Mouse (Mus musculus): ENCODE data around the gene Supt5. TPM values are rescaled to one million over a fixed set of nuclear protein-coding genes. Genes with fewer than 3 reads are reported as not detected.

Gene Supt5
- polyA plus RNA-seq, 1 experiment from 2014 or later = 80.6 TPM

DNA sequence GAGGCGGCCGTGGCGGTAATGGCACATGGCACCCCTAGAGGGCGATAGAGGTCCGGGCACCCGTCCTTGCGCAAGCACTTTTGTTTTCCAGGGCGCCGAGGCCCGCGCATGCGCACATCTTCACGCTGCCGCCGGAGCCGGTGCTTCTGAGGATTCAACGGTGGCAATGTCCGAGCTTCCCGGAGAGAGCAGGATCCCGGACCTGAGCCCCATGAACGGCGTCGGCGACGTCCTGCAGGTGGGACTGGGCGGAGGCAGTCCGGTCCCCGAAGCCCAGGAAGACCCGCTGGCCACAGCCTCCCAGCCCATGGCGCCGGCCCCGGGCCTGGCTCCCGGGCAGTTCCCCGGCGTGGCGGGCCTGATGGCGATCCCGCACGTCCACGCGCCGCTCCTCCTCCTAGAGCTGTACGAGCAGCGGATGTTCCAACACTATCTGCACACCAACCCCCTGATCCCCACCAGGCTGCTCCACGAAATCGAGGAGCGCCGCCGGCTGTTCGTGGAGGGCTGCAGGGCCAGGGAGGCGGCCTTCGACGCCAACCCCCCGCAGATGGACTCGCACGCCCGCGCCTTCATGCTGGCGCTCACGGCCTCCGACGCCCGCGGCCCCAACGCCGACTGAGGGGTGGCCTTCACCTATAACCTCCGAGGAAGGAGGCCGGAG, 60.8 kb downstream of the Supt5 start, which contains the start of gene Eid2b:
Eid2b (plus strand) TSS at position 125 of the 664 bp plus-strand sequence.
- Histone ChIP-seq H3K36me3 (ENCODE audit: control insufficient read depth, insufficient read depth, low read length) (peaks cover 8% of the 10 kb centered on the region), H3K4me1 (ENCODE audit: control insufficient read depth, insufficient read depth, low read length) (peaks cover 19% of the 10 kb centered on the region), H3K4me2 (ENCODE audit: low read length) (peak within 1 kb of the TSS; percentile 76), H3K27ac (replicated peaks; ENCODE audit: low read depth, low read length) (peak within 1 kb of the TSS; percentile 90), H3K9me3 (ENCODE audit: control insufficient read depth, low read length) (no peaks in the 10 kb centered on the region), H3K4me3 (replicated peaks; ENCODE audit: low read depth, low read length) (peak within 1 kb of the TSS; percentile 62), H3K9ac (replicated peaks; ENCODE audit: low read length) (peak within 1 kb of the TSS; percentile 95), H3K27me3 (ENCODE audit: control insufficient read depth, insufficient read depth, low read length) (no peaks in the 10 kb centered on the region)
- ATAC-seq (ENCODE audit: low FRiP score, low TSS enrichment) = peak; percentile 77
- peak; percentile 98 for DNase-seq
- 2% methylated on average over 68 of the region's 68 CpGs for WGBS

DNA sequence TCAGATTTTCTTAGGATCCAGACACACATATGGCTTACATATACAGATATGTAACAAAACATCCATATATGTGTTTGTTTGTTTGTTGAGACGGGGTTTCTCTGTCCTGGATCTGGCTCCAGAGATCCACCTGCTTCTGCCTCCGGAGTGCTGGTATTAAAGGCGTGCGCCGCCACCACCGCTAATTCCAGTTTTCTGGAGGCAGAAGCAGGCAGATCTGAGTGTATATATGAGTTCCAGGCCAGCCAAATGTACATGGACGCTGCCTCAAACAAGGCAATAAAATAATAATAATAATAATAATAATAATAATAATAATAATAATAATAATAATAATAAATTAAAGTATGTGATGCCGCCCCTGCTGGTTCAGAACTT, 61.3 kb downstream of the Supt5 start:
- DNase-seq = no peak
- Histone ChIP-seq H3K4me2 (ENCODE audit: low read length) (no peak overlapping the region), H3K36me3 (ENCODE audit: control insufficient read depth, insufficient read depth, low read length) (peaks cover 14% of the 10 kb centered on the region), H3K9me3 (ENCODE audit: control insufficient read depth, low read length) (no peaks in the 10 kb centered on the region), H3K4me1 (ENCODE audit: control insufficient read depth, insufficient read depth, low read length) (peaks cover 19% of the 10 kb centered on the region), H3K27ac (replicated peaks; ENCODE audit: low read depth, low read length) (no peak overlapping the region), H3K4me3 (replicated peaks; ENCODE audit: low read depth, low read length) (no peak overlapping the region), H3K27me3 (ENCODE audit: control insufficient read depth, insufficient read depth, low read length) (no peaks in the 10 kb centered on the region), H3K9ac (replicated peaks; ENCODE audit: low read length) (no peak overlapping the region)
- 57% methylated on average over 8 of the region's 8 CpGs for WGBS
- no peak for ATAC-seq (ENCODE audit: low FRiP score, low TSS enrichment)

DNA sequence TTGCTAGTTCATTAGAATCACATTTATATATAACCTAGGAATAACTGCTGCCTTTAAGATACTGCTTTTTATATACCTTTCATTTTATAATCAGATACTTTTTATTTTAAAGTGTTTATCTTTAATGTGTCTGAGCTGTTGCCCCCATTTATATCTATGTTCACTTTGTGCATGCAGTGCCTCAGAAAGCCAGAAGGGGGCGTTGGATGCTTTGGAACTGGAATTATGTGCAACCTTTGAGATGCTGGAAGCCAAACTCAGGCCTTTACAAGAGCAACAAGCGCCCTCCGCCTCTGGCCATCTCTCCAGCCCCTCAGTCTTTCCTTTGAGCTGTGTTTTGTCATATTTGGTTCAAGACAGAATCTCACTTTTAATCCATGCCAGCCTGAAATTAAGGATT, 66.8 kb downstream of the Supt5 start:
- no peaks in the 10 kb centered on the region for H3K27me3 ChIP-seq (ENCODE audit: control insufficient read depth, insufficient read depth, low read length)
- no peak overlapping the region for H3K4me3 ChIP-seq (replicated peaks; ENCODE audit: low read depth, low read length)
- H3K9ac ChIP-seq (replicated peaks; ENCODE audit: low read length) = no peak overlapping the region
- H3K27ac ChIP-seq (replicated peaks; ENCODE audit: low read depth, low read length) = no peak overlapping the region
- no peak for ATAC-seq (ENCODE audit: low FRiP score, low TSS enrichment)
- no peak for DNase-seq
- H3K36me3 ChIP-seq (ENCODE audit: control insufficient read depth, insufficient read depth, low read length) = peaks cover 14% of the 10 kb centered on the region
- 69% methylated on average over 3 of the region's 3 CpGs for WGBS
- H3K9me3 ChIP-seq (ENCODE audit: control insufficient read depth, low read length) = no peaks in the 10 kb centered on the region
- no peak overlapping the region for H3K4me2 ChIP-seq (ENCODE audit: low read length)
- peaks cover 9% of the 10 kb centered on the region; the same call in 1 of the 2 replicates for H3K4me1 ChIP-seq (ENCODE audit: control insufficient read depth, insufficient read depth, low read length)

DNA sequence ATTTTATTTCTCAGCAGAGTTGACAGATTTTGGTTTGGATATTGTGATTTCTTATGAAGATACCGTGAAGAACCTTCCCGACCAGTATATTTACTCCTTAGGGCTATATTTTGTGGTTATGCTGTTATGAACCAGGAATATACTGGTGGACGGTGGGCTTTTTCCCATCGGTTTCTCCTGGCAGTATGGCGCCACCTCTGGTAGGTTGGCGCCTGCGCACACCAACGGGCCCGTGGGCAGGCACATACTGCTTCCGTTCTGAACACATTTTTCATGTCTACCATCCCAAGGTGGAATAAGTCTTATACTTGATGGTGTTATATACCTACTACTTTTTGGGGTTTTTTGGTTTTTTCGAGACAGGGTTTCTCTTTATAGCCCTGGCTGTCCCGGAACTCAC, 69.2 kb downstream of the Supt5 start:
- Histone ChIP-seq H3K36me3 (ENCODE audit: control insufficient read depth, insufficient read depth, low read length) (peaks cover 12% of the 10 kb centered on the region), H3K27me3 (ENCODE audit: control insufficient read depth, insufficient read depth, low read length) (no peaks in the 10 kb centered on the region), H3K4me1 (ENCODE audit: control insufficient read depth, insufficient read depth, low read length) (peaks cover 9% of the 10 kb centered on the region; the same call in 1 of the 2 replicates), H3K9me3 (ENCODE audit: control insufficient read depth, low read length) (no peaks in the 10 kb centered on the region), H3K4me3 (replicated peaks; ENCODE audit: low read depth, low read length) (no peak overlapping the region), H3K4me2 (ENCODE audit: low read length) (peak overlapping the region; percentile 92), H3K27ac (replicated peaks; ENCODE audit: low read depth, low read length) (no peak overlapping the region), H3K9ac (replicated peaks; ENCODE audit: low read length) (no peak overlapping the region)
- 96% methylated on average over 12 of the region's 12 CpGs for WGBS
- DNase-seq (no peak), ATAC-seq (ENCODE audit: low FRiP score, low TSS enrichment) (no peak)

DNA sequence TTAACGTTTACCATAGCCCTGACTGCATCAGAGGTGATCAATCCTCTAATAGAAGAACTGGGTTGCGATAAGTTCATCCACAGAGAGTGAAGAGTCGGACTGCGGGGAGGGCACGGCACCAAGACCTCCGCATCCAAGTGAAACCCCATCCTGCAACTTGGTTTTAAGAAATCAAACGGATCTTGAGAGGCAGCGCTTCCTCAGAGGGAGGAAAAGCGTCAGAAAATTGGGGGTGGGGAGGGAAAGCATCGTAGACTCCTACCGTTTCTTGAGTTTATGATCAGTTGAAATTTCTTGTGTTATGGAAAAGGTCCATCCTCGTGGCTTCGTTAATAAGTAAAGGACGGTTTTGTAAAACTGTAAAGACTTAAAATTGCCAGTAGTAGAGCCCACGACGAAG, 70.0 kb downstream of the Supt5 start:
- peaks cover 12% of the 10 kb centered on the region for H3K36me3 ChIP-seq (ENCODE audit: control insufficient read depth, insufficient read depth, low read length)
- peak overlapping the region; percentile 97 for H3K9ac ChIP-seq (replicated peaks; ENCODE audit: low read length)
- no peaks in the 10 kb centered on the region for H3K9me3 ChIP-seq (ENCODE audit: control insufficient read depth, low read length)
- H3K4me1 ChIP-seq (ENCODE audit: control insufficient read depth, insufficient read depth, low read length) = peaks cover 9% of the 10 kb centered on the region; the same call in 1 of the 2 replicates
- no peak for ATAC-seq (ENCODE audit: low FRiP score, low TSS enrichment)
- peak overlapping the region; percentile 82 for H3K4me3 ChIP-seq (replicated peaks; ENCODE audit: low read depth, low read length)
- no peak for DNase-seq
- H3K27me3 ChIP-seq (ENCODE audit: control insufficient read depth, insufficient read depth, low read length) = no peaks in the 10 kb centered on the region
- H3K27ac ChIP-seq (replicated peaks; ENCODE audit: low read depth, low read length) = peak overlapping the region; percentile 93
- peak overlapping the region; percentile 92 for H3K4me2 ChIP-seq (ENCODE audit: low read length)
- WGBS = 28% methylated on average over 16 of the region's 16 CpGs

DNA sequence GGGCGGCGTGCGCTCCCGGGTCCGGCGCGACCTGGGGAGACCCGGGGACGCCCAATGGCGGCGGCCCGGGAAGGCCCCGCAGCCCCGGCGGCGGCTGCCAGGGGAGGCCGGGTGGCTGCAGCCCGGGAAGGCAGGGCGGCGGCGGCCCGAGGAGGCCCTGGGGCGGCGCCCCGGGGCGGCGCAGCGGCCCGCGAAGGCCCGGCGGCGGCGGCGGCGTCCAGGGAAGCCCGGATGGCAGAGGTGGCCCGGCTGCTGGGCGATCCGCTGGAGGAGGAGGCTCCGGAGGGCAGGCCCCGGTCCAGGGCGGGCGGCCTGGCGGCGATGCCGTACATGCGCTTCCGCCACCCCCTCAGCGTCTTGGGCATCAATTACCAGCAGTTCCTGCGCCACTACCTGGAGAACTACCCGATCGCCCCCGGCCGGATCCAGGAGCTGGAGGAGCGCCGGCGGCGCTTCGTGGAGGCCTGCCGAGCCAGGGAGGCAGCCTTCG, 70.5 kb downstream of the Supt5 start:
- Histone ChIP-seq H3K27me3 (ENCODE audit: control insufficient read depth, insufficient read depth, low read length) (no peaks in the 10 kb centered on the region), H3K9me3 (ENCODE audit: control insufficient read depth, low read length) (no peaks in the 10 kb centered on the region), H3K4me2 (ENCODE audit: low read length) (peak overlapping the region; percentile 92), H3K27ac (replicated peaks; ENCODE audit: low read depth, low read length) (peak overlapping the region; percentile 93), H3K4me1 (ENCODE audit: control insufficient read depth, insufficient read depth, low read length) (peaks cover 9% of the 10 kb centered on the region; the same call in 1 of the 2 replicates), H3K9ac (replicated peaks; ENCODE audit: low read length) (peak overlapping the region; percentile 97), H3K4me3 (replicated peaks; ENCODE audit: low read depth, low read length) (peak overlapping the region; percentile 82), H3K36me3 (ENCODE audit: control insufficient read depth, insufficient read depth, low read length) (peaks cover 9% of the 10 kb centered on the region)
- WGBS = under 1% methylated on average over 53 of the region's 62 CpGs
- DNase-seq = peak; percentile 71
- ATAC-seq (ENCODE audit: low FRiP score, low TSS enrichment) = peak; percentile 77

DNA sequence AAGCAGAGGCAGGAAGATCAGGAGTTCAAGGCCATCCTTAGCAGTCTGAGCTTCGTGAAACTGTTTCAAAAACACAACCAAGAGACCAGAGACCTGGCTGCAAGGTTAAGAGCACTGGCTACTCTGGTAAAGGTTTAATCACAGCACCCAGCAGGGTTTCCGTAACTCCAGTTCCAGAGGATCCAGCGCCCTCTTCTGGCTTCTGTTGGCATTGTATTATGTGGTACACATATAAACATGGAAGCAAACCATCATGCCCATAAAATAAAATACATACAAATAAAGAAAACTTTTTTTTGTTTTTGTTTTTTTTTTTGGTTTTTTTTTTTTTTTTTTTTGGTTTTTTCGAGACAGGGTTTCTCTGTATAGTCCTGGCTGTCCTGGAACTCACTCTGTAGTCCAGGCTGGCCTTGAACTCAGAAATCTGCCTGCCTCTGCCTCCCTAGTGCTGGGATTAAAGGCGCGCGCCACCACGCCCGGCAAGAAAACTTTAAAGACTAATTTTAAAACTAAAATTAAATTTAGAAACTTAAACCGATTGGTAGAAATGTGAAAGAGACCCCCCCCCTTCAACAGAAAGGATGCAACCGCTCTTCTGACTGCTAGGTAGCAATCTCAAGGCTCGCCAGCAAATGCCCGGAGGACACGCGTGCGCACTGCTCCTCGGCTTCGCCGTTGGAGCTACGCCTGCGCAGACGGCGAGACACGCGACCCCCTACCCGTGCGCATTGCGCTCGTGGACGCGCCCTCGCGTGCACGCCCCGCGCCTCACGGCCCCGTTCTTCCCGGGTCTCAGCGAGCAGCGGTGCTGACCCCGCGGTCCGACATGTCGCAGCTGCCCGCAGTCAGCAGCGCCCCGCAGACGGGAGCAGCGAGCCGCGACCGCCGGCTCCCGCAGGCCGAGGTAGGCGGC, 71.2 kb downstream of the Supt5 start, which contains the start of gene Eid2:
Eid2 (plus strand) TSS at position 753 of the 913 bp plus-strand sequence.
- peak within 1 kb of the TSS; percentile 82 for H3K4me3 ChIP-seq (replicated peaks; ENCODE audit: low read depth, low read length)
- no peaks in the 10 kb centered on the region for H3K9me3 ChIP-seq (ENCODE audit: control insufficient read depth, low read length)
- ATAC-seq (ENCODE audit: low FRiP score, low TSS enrichment) = peak; percentile 93
- peak; percentile 98 for DNase-seq
- 7% methylated on average over 57 of the region's 57 CpGs for WGBS
- H3K36me3 ChIP-seq (ENCODE audit: control insufficient read depth, insufficient read depth, low read length) = peaks cover 2% of the 10 kb centered on the region
- peak within 1 kb of the TSS; percentile 93 for H3K27ac ChIP-seq (replicated peaks; ENCODE audit: low read depth, low read length)
- peaks cover 9% of the 10 kb centered on the region; the same call in 1 of the 2 replicates for H3K4me1 ChIP-seq (ENCODE audit: control insufficient read depth, insufficient read depth, low read length)
- no peaks in the 10 kb centered on the region for H3K27me3 ChIP-seq (ENCODE audit: control insufficient read depth, insufficient read depth, low read length)
- H3K9ac ChIP-seq (replicated peaks; ENCODE audit: low read length) = peak within 1 kb of the TSS; percentile 97
- H3K4me2 ChIP-seq (ENCODE audit: low read length) = peak within 1 kb of the TSS; percentile 92

DNA sequence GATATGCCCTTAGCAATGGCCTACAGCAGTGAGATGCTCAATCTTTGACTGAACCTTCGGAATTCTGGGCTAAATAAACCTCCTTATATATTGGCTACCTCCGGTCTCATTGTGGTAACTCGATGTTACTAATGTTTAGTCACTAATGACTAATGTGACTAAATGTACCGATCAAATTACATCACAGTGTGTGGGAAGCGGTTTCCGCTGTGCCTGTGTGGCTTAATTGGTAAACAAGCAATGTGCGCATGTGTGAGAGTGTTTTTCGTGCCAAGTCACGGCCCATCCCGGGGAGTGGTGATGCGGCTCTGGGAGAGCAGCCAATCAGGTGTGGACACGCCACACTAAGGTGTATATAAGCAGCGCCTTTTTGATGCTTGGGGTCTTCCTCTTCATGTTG, 73.2 kb downstream of the Supt5 start:
- ATAC-seq (ENCODE audit: low FRiP score, low TSS enrichment) = no peak
- no peak overlapping the region for H3K27ac ChIP-seq (replicated peaks; ENCODE audit: low read depth, low read length)
- DNase-seq = no peak
- H3K4me1 ChIP-seq (ENCODE audit: control insufficient read depth, insufficient read depth, low read length) = peaks cover 9% of the 10 kb centered on the region; the same call in 1 of the 2 replicates
- no peak overlapping the region for H3K4me2 ChIP-seq (ENCODE audit: low read length)
- WGBS = 92% methylated on average over 13 of the region's 13 CpGs
- H3K9me3 ChIP-seq (ENCODE audit: control insufficient read depth, low read length) = no peaks in the 10 kb centered on the region
- H3K36me3 ChIP-seq (ENCODE audit: control insufficient read depth, insufficient read depth, low read length) = no peaks in the 10 kb centered on the region
- no peak overlapping the region for H3K9ac ChIP-seq (replicated peaks; ENCODE audit: low read length)
- no peak overlapping the region for H3K4me3 ChIP-seq (replicated peaks; ENCODE audit: low read depth, low read length)
- no peaks in the 10 kb centered on the region for H3K27me3 ChIP-seq (ENCODE audit: control insufficient read depth, insufficient read depth, low read length)

Measured in midbrain, embryonic 14.5 days (tissue).